Mouse (Mus musculus) stomach, postnatal 0 days (tissue): ENCODE data around the gene Akt2. TPM values are rescaled to one million over a fixed set of nuclear protein-coding genes. Genes with fewer than 3 reads are reported as not detected.
"Not testable (repeated sequence)": the region's sequence is repeated elsewhere in the genome, so short reads cannot be mapped to it uniquely, and the experiment has no call there.

Experiments
- ATAC-seq: fragments of 200-750 bp; cut with Nextera tagmentation; 2 replicates; pipeline ENCODE4 v1.8.0; 2017; ENCODE audit not compliant: low FRiP score, low TSS enrichment
- DNase-seq: peaks from one replicate; pipeline ENCODE4 v3.0.0-alpha.2; 2016; ENCODE audit warnings: low spot score
- H3K27ac ChIP-seq: fragments of 300-500 bp; sonication (generic); replicated peaks from 2 replicates; pipeline ENCODE4 v1.5.1; 2014; ENCODE audit warnings: mild to moderate bottlenecking, control low read depth
- H3K27me3 ChIP-seq: fragments of 300-500 bp; sonication (generic); 2 replicates; pipeline ENCODE4 v1.6.1; 2014; ENCODE audit warnings: low read length; ENCODE audit not compliant: control insufficient read depth, insufficient read depth
- H3K36me3 ChIP-seq: fragments of 300-500 bp; sonication (generic); 2 replicates; pipeline ENCODE4 v1.6.1; 2014; ENCODE audit warnings: low read length, mixed read lengths; ENCODE audit not compliant: control insufficient read depth, insufficient read depth
- H3K4me1 ChIP-seq: fragments of 300-500 bp; sonication (generic); replicated peaks from 2 replicates; pipeline ENCODE4 v1.6.1; 2014; ENCODE audit warnings: antibody characterized with exemption; ENCODE audit not compliant: control insufficient read depth, insufficient read depth
- H3K4me2 ChIP-seq: fragments of 300-500 bp; sonication (generic); replicated peaks from 2 replicates; pipeline ENCODE4 v1.6.1; 2014; ENCODE audit warnings: low read depth, mild to moderate bottlenecking, control low read depth, moderate library complexity
- H3K4me3 ChIP-seq: fragments of 300-500 bp; sonication (generic); 2 replicates; pipeline ENCODE4 v1.5.1; 2014; ENCODE audit warnings: low read depth, low read length, control low read depth
- H3K9ac ChIP-seq: fragments of 300-500 bp; sonication (generic); 2 replicates; pipeline ENCODE4 v1.6.1; 2014; ENCODE audit warnings: mild to moderate bottlenecking, low read length, control low read depth, mixed read lengths
- H3K9me3 ChIP-seq: fragments of 300-500 bp; sonication (generic); 2 replicates; pipeline ENCODE4 v1.6.1; 2016; ENCODE audit warnings: low read length; ENCODE audit not compliant: control insufficient read depth
- CTCF ChIP-seq: IDR thresholded peaks from 2 replicates; pipeline ENCODE4 v1.5.1; 2016; ENCODE audit warnings: antibody characterized with exemption, low read depth, mild to moderate bottlenecking, moderate library complexity
- EP300 ChIP-seq: optimal IDR thresholded peaks from 2 replicates; pipeline ENCODE3; 2016; ENCODE audit warnings: antibody characterized with exemption
- WGBS: fragments of 180-500 bp; shearing (Covaris S2); extraction: QIAGEN DNeasy Blood & Tissue Kit; methylation state at CpG from one replicate; pipeline ENCODE4 v1.1.7; 2014; 5-methylcytosine and 5-hydroxymethylcytosine counted together
- polyA plus RNA-seq: library from polyadenylated mRNA; unstranded; fragments of >200 nt; fragmentation: Nextera tagmentation; extraction: Ambion mirVana; gene quantifications from 2 replicates; pipeline ENCODE4 v1.2.1, GENCODE M21; 2015

The Akt2 gene
- polyA plus RNA-seq, 1 experiment from 2014 or later = 42.6 TPM

DNA sequence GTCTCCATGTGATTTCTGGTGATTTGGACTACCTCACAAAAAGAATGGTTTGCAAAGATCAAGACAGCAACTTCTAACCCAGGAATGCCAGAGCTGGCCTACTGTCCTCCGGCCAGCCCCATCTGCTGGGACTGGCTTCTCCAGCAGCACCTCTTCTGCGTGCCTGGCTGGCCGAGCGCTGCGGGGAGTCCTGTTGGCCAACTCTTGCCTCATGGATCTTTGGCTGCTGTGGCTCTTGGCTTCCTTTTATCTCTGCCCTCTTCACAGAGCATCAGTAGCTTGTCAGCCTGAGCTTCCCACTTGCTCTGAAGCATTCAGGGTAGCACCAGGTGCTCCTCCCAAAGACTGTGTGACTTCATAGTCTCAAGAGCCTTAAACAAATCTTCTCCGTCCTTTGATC, 36.8 kb downstream of the Akt2 start:
- 95% methylated on average over 6 of the region's 6 CpGs for WGBS
- no peaks in the 10 kb centered on the region for H3K9me3 ChIP-seq
- no peak overlapping the region for H3K4me3 ChIP-seq
- H3K27ac ChIP-seq = no peak overlapping the region
- ATAC-seq (no peak), DNase-seq (no peak)
- H3K4me2 ChIP-seq = no peak overlapping the region
- H3K9ac ChIP-seq = no peak overlapping the region
- H3K36me3 ChIP-seq = peaks cover 25% of the 10 kb centered on the region
- H3K4me1 ChIP-seq = no peaks in the 10 kb centered on the region
- TF ChIP-seq CTCF (no peak), EP300 (no peak)
- no peaks in the 10 kb centered on the region for H3K27me3 ChIP-seq

DNA sequence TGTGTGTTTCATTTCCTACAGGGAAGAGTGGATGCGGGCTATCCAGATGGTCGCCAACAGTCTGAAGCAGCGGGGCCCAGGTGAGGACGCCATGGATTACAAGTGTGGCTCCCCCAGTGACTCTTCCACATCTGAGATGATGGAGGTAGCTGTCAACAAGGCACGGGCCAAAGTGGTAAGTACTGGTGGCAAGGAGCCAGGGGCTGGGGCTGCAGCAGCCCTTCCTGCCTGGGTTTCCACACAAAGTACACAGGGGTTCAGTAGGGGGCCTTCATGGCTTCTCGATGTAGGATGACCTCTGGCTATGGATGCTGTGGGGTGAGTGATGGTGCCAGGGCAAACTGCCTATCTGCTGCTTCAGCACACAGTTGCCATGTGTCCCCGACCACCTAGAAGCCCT, 37.5 kb downstream of the Akt2 start:
- 94% methylated on average over 7 of the region's 7 CpGs for WGBS
- peaks cover 25% of the 10 kb centered on the region for H3K36me3 ChIP-seq
- DNase-seq = not testable (repeated sequence)

DNA sequence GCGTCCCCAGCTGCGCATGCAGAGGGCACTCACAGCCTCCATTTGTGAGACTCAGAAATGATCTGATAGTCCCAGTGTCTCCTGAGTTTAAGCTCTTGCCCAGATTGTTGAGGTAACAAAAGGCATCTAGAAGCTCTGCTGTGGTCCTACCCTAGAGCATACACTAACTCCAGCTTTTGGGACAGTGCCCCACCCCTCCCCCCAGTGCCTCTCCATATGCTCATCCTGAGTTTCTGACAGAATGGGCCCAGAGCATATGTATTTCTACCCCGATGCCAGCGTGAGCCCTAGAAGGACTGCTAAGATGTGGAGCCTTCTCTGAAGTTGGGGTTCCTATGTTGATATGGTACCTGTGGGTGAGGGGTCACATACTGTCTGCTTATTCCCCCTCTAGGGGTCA, 40.1 kb downstream of the Akt2 start:
- Histone ChIP-seq H3K9ac (no peak overlapping the region), H3K27me3 (no peaks in the 10 kb centered on the region), H3K4me2 (no peak overlapping the region), H3K36me3 (peaks cover 34% of the 10 kb centered on the region), H3K4me3 (no peak overlapping the region), H3K4me1 (no peaks in the 10 kb centered on the region), H3K9me3 (no peaks in the 10 kb centered on the region), H3K27ac (no peak overlapping the region)
- 96% methylated on average over 4 of the region's 4 CpGs for WGBS
- DNase-seq = no peak
- ATAC-seq = no peak
- TF ChIP-seq EP300 = no peak
- TF ChIP-seq CTCF = no peak

More for the DNA sequence above, 37.5 kb downstream of the Akt2 start:
- not testable (repeated sequence) for H3K27ac ChIP-seq, H3K4me1 ChIP-seq, ATAC-seq, H3K4me2 ChIP-seq, H3K9me3 ChIP-seq, H3K9ac ChIP-seq, H3K27me3 ChIP-seq, H3K4me3 ChIP-seq

DNA sequence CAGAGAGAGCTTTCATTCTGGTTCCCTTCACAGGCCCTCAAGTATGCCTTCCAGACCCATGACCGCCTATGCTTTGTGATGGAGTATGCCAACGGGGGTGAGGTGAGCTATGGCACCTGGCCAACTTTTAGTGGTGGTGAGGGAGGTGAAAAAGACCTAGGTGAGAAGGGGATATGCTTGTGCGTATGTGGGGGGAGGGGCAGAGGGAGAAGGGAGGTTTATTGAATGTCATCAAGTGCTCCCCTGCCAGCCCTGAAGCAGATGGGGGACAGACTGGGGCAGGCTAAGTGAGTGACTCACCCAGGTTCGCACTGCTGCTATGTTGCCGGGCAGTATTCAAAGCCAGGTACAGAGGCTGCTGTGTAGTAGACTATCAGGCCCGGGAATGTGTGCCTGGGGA, 41.8 kb downstream of the Akt2 start:
- Histone ChIP-seq H3K27me3 (no peaks in the 10 kb centered on the region), H3K4me3 (no peak overlapping the region), H3K36me3 (peaks cover 44% of the 10 kb centered on the region), H3K4me1 (no peaks in the 10 kb centered on the region), H3K9ac (no peak overlapping the region), H3K4me2 (no peak overlapping the region), H3K9me3 (no peaks in the 10 kb centered on the region), H3K27ac (no peak overlapping the region)
- WGBS = 81% methylated on average over 6 of the region's 6 CpGs
- TF ChIP-seq EP300 = no peak
- TF ChIP-seq CTCF = no peak
- DNase-seq (no peak), ATAC-seq (no peak)

DNA sequence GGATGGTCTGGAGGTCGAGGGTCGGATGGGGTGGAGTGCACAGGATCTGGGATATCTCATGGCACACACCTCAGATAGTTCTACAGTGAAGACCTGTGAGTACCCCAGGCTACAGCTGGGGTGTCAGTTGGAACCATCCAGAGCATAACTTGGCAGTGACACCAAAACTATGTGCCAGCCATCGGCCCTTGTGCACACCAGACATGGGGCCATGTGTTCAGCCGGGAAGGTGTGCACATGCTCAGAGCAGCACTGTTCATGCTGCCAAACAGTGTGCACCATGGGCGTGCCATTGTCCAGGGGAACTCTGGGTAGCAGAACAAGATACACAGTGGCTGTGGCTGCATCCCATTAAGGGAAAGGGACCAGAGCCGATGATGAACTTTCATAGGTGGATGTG, 43.3 kb downstream of the Akt2 start:
- Histone ChIP-seq H3K4me1 (no peaks in the 10 kb centered on the region), H3K27ac (no peak overlapping the region), H3K9me3 (no peaks in the 10 kb centered on the region), H3K4me3 (no peak overlapping the region), H3K4me2 (no peak overlapping the region), H3K27me3 (no peaks in the 10 kb centered on the region), H3K36me3 (peaks cover 37% of the 10 kb centered on the region), H3K9ac (no peak overlapping the region)
- no peak for TF ChIP-seq CTCF
- TF ChIP-seq EP300 = no peak
- ATAC-seq = no peak
- WGBS = 95% methylated on average over 6 of the region's 6 CpGs
- DNase-seq = no peak

DNA sequence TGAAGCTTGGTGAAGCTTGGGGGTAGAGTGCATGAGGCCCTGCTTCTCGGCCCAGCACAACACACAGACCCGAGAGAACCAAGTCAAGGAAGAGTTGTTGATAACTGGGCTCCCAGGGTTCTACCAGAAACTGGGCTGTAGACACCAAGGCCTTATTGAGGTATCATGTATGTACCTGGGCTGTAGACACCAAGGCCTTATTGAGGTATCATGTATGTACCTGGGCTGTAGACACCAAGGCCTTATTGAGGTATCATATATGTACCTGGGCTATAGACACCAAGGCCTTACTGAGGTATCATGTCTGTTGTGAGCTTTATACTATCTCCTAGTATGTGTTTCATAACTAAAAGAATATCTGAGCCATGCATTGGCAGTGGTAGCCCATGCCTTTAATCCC, 43.7 kb downstream of the Akt2 start:
- 95% methylated on average over 2 of the region's 2 CpGs for WGBS
- not testable (repeated sequence) for DNase-seq, H3K4me3 ChIP-seq, H3K27ac ChIP-seq, H3K4me1 ChIP-seq, H3K4me2 ChIP-seq, H3K9me3 ChIP-seq, H3K27me3 ChIP-seq, ATAC-seq, H3K9ac ChIP-seq
- H3K36me3 ChIP-seq = peaks cover 37% of the 10 kb centered on the region

DNA sequence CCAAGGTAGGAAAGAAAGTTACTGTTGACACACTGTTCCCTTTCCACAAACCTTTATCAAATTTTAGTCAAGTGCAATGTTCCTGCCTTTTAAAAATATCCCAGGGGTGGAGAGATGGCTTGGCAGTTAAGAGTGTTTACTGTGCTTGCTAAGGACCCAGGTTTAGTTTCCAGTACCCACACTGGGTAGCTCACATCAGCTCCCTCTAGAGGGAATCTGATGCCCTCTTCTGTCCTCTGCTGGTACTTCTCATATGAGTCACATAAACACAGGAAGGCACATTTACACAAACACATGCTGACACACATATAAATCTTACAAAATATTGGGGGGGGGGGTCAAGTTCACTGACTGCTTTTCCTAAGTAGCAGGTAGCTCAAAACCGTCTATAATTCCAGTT, 53.1 kb downstream of the Akt2 start:
- peak; percentile 45 for TF ChIP-seq CTCF
- no peak for TF ChIP-seq EP300
- H3K4me1 ChIP-seq = no peaks in the 10 kb centered on the region
- no peak overlapping the region for H3K9ac ChIP-seq
- no peaks in the 10 kb centered on the region for H3K27me3 ChIP-seq
- WGBS = 57% methylated on average over 1 of the region's 1 CpGs
- H3K4me2 ChIP-seq = no peak overlapping the region
- H3K36me3 ChIP-seq = no peaks in the 10 kb centered on the region
- no peak overlapping the region for H3K4me3 ChIP-seq
- no peak overlapping the region for H3K27ac ChIP-seq
- no peak for DNase-seq
- ATAC-seq = no peak
- no peaks in the 10 kb centered on the region for H3K9me3 ChIP-seq
